Mouse (Mus musculus): ENCODE data around the gene Usp10. TPM values are rescaled to one million over a fixed set of nuclear protein-coding genes. Genes with fewer than 3 reads are reported as not detected.

The Usp10 gene
- 90.7 and 101 TPM in 2 replicates for polyA plus RNA-seq (2015; fragmentation: Nextera tagmentation; extraction: Ambion mirVana)

DNA sequence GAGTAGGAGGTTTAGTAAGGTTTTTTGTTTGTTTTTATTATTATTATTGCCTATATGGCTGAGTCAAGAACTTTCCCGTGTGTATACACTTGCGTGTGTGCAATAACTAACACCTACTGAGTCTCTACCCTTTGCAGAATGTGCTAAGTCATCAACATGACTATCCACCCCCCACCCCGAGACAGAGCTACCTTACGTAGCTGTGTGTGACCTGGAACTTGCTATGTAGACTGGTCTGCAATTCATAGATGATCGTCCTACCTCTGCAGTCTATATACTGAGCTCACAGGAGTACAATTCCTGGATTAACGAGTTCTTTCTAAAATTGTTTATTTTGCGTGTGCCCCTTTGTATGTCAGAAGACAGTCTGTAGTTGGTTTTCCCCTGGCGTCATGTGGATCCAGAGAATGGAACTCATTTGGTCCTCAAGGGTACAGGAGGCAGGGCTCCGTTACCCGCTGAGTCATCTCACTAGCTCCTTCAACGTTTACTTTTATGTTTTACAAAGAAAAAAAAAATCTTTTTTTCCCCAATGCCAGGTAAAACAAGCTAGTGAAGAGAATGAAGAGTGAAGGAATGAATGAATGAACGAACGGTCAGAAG, at the start of gene Usp10:
Usp10 (plus strand) TSS at position 417 of the 603 bp plus-strand sequence.
- H3K4me1 ChIP-seq (ENCODE audit: control insufficient read depth, insufficient read depth, low read length): peaks cover 36% of the 10 kb centered on the region
- WGBS: 32% methylated on average over 13 of the region's 13 CpGs
- no peak for ATAC-seq (replicated peaks; ENCODE audit: extremely low read depth, insufficient read depth, low FRiP score)

DNA sequence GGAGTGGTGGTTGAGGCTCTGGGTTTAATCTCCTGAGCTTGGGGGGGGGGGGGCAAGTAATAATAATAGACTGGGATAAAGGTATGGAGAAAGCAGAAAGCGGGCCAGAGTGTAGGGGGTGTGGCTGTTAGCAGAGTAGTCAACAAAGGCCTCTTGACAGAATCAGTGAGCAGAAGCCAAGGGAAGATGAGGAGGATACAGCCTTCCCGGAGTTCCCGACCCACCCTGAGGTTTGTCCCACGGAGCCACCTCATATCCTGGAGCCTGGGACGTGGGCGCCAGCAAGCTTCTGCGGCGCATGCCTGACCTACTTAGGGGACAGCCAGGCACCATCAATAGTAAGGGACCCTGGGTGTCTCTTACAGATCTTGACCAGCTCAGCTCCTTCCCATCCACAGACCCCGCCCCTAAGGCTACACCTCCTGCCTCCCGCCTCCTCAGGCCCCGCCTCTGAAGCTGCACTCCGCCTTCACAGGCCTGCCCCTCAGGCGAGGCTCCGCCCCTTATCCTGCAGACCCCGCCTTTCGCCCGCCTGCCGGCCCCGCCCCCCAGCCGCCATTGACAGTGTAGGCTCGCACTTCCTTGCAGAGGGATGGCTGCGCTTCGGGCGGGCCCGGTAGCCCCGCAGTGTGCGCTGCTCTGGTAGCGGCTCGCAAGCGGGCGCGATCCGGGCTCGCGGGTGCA, 48.3 kb upstream of the Usp10 start, which contains the start of gene Klhl36:
Klhl36 (plus strand) TSS at position 561 of the 684 bp plus-strand sequence.
- H3K9me3 ChIP-seq (replicated peaks; ENCODE audit: control insufficient read depth, low read length): no peaks in the 10 kb centered on the region
- peak within 1 kb of the TSS; percentile 93 for H3K9ac ChIP-seq (ENCODE audit: low read length)
- peak within 1 kb of the TSS; percentile 75 for H3K4me3 ChIP-seq (ENCODE audit: low read length)
- H3K36me3 ChIP-seq (ENCODE audit: control insufficient read depth, insufficient read depth): no peaks in the 10 kb centered on the region
- H3K27me3 ChIP-seq (ENCODE audit: control insufficient read depth, insufficient read depth, low read length): peaks cover 2% of the 10 kb centered on the region; the same call in 1 of the 2 replicates
- peak within 1 kb of the TSS; percentile 94 for H3K4me2 ChIP-seq (ENCODE audit: low read depth, low read length)
- peaks cover 7% of the 10 kb centered on the region; the same call in 1 of the 2 replicates for H3K4me1 ChIP-seq (ENCODE audit: control insufficient read depth, insufficient read depth, low read length)
- WGBS: 1% methylated on average over 35 of the region's 35 CpGs
- peak within 1 kb of the TSS; percentile 66 for H3K27ac ChIP-seq (ENCODE audit: low read length)
- ATAC-seq (replicated peaks; ENCODE audit: extremely low read depth, insufficient read depth, low FRiP score): peak; percentile 98

More for the DNA sequence above, at the start of gene Usp10:
- Histone ChIP-seq H3K4me3 (ENCODE audit: low read length) (peak within 1 kb of the TSS; percentile 80), H3K27me3 (ENCODE audit: control insufficient read depth, insufficient read depth, low read length) (no peaks in the 10 kb centered on the region), H3K9ac (ENCODE audit: low read length) (peak within 1 kb of the TSS; percentile 88), H3K4me2 (ENCODE audit: low read depth, low read length) (peak within 1 kb of the TSS; percentile 82), H3K36me3 (ENCODE audit: control insufficient read depth, insufficient read depth) (no peaks in the 10 kb centered on the region), H3K27ac (ENCODE audit: low read length) (peak within 1 kb of the TSS; percentile 87), H3K9me3 (replicated peaks; ENCODE audit: control insufficient read depth, low read length) (no peaks in the 10 kb centered on the region)

GRCm38 (mm10) chr8:119862390-119862734, 47.8 kb upstream of the Usp10 start:
- under 1% methylated on average over 19 of the region's 19 CpGs for WGBS
- no peaks in the 10 kb centered on the region for H3K36me3 ChIP-seq (ENCODE audit: control insufficient read depth, insufficient read depth)
- peaks cover 2% of the 10 kb centered on the region; the same call in 1 of the 2 replicates for H3K27me3 ChIP-seq (ENCODE audit: control insufficient read depth, insufficient read depth, low read length)
- H3K27ac ChIP-seq (ENCODE audit: low read length): peak overlapping the region; percentile 66
- H3K4me2 ChIP-seq (ENCODE audit: low read depth, low read length): peak overlapping the region; percentile 94
- no peaks in the 10 kb centered on the region for H3K9me3 ChIP-seq (replicated peaks; ENCODE audit: control insufficient read depth, low read length)
- peak overlapping the region; percentile 75 for H3K4me3 ChIP-seq (ENCODE audit: low read length)
- peaks cover 7% of the 10 kb centered on the region; the same call in 1 of the 2 replicates for H3K4me1 ChIP-seq (ENCODE audit: control insufficient read depth, insufficient read depth, low read length)
- H3K9ac ChIP-seq (ENCODE audit: low read length): peak overlapping the region; percentile 93
- ATAC-seq (replicated peaks; ENCODE audit: extremely low read depth, insufficient read depth, low FRiP score): peak; percentile 38; the same call in 1 of the 2 replicates

- Histone ChIP-seq H3K27me3 (ENCODE audit: control insufficient read depth, insufficient read depth, low read length) (peaks cover 2% of the 10 kb centered on the region; the same call in 1 of the 2 replicates), H3K4me3 (ENCODE audit: low read length) (peak overlapping the region; percentile 75), H3K4me1 (ENCODE audit: control insufficient read depth, insufficient read depth, low read length) (peaks cover 7% of the 10 kb centered on the region; the same call in 1 of the 2 replicates), H3K4me2 (ENCODE audit: low read depth, low read length) (peak overlapping the region; percentile 94), H3K36me3 (ENCODE audit: control insufficient read depth, insufficient read depth) (no peaks in the 10 kb centered on the region), H3K9ac (ENCODE audit: low read length) (peak overlapping the region; percentile 93), H3K9me3 (replicated peaks; ENCODE audit: control insufficient read depth, low read length) (no peaks in the 10 kb centered on the region), H3K27ac (ENCODE audit: low read length) (peak overlapping the region; percentile 66; the same call in 1 of the 2 replicates)
- 10% methylated on average over 6 of the region's 6 CpGs for WGBS
- ATAC-seq (replicated peaks; ENCODE audit: extremely low read depth, insufficient read depth, low FRiP score): no peak
These were observed 47.4 kb upstream of the Usp10 start for GRCm38 (mm10) chr8:119862749-119863148.

DNA sequence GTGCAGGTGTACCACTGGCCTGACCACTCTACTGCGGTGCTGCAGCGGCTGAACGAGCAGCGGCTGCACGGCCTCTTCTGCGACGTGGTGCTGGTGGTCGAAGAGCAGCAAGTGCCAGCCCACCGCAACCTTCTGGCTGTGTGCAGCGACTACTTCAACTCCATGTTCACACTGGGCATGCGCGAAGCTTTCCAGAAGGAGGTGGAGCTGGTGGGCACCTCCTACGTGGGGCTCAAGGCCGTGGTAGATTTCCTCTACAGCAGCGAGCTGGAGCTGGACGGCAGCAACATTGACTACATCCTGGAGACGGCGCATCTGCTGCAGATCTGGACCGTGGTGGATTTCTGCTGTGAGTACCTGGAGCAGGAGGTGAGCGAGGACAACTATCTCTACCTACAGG, 40.5 kb upstream of the Usp10 start:
- no peak overlapping the region for H3K4me3 ChIP-seq (ENCODE audit: low read length)
- peaks cover 34% of the 10 kb centered on the region for H3K36me3 ChIP-seq (ENCODE audit: control insufficient read depth, insufficient read depth)
- no peak overlapping the region for H3K4me2 ChIP-seq (ENCODE audit: low read depth, low read length)
- H3K27ac ChIP-seq (ENCODE audit: low read length): no peak overlapping the region
- no peak for ATAC-seq (replicated peaks; ENCODE audit: extremely low read depth, insufficient read depth, low FRiP score)
- 72% methylated on average over 20 of the region's 20 CpGs for WGBS
- no peaks in the 10 kb centered on the region for H3K27me3 ChIP-seq (ENCODE audit: control insufficient read depth, insufficient read depth, low read length)
- H3K9ac ChIP-seq (ENCODE audit: low read length): no peak overlapping the region
- no peaks in the 10 kb centered on the region for H3K4me1 ChIP-seq (ENCODE audit: control insufficient read depth, insufficient read depth, low read length)
- H3K9me3 ChIP-seq (replicated peaks; ENCODE audit: control insufficient read depth, low read length): peaks cover 11% of the 10 kb centered on the region

DNA sequence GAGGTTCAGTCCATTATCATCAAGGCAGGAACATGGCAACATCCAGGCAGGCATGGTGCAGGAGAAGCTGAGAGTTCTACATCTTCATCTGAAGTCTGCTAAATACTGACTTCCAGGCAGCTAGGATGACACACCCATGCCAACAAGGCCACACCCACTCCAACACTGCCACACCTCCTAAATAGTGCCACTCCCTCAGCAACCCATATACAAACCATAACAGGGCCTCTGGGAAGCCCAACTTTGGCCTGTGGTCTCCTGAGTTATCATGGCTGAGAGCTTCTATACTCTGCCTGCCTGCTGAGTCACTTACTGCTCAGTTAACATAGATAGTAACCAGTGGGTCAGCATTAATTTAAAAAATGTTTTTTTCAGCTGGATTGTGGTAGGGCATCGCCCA, 37.0 kb upstream of the Usp10 start:
- Histone ChIP-seq H3K4me3 (ENCODE audit: low read length) (no peak overlapping the region), H3K27me3 (ENCODE audit: control insufficient read depth, insufficient read depth, low read length) (no peaks in the 10 kb centered on the region)

DNA sequence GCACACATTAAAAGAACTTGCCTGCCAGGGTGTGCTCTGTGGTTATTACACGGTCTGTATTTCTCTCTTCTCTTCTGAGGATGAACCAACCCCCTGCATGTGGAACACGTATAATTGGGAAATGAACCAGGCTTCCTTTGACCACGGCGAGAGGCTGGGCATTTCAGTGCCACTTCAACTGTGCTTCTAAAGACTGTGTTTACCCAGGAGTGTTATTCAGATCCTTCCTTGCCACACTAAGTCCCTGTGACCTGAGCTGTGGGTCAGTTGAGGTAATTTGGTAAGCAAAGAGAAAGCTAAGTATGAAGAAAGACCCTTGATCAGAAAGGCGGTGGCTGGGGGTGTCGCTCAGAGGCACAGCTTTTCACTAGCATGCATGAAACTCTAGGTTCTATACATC, 28.9 kb upstream of the Usp10 start:
- 82% methylated on average over 6 of the region's 6 CpGs for WGBS
- ATAC-seq (replicated peaks; ENCODE audit: extremely low read depth, insufficient read depth, low FRiP score): no peak
- Histone ChIP-seq H3K4me1 (ENCODE audit: control insufficient read depth, insufficient read depth, low read length) (peaks cover 12% of the 10 kb centered on the region), H3K4me2 (ENCODE audit: low read depth, low read length) (no peak overlapping the region), H3K36me3 (ENCODE audit: control insufficient read depth, insufficient read depth) (0 out of 2 replicates have a peak, but pooled peaks cover 5% of the 10 kb centered on the region), H3K9ac (ENCODE audit: low read length) (no peak overlapping the region), H3K27me3 (ENCODE audit: control insufficient read depth, insufficient read depth, low read length) (no peaks in the 10 kb centered on the region), H3K27ac (ENCODE audit: low read length) (no peak overlapping the region), H3K4me3 (ENCODE audit: low read length) (no peak overlapping the region), H3K9me3 (replicated peaks; ENCODE audit: control insufficient read depth, low read length) (no peaks in the 10 kb centered on the region)

More for the DNA sequence above, 37.0 kb upstream of the Usp10 start:
- Histone ChIP-seq H3K27ac (ENCODE audit: low read length) (no peak overlapping the region), H3K4me2 (ENCODE audit: low read depth, low read length) (no peak overlapping the region), H3K36me3 (ENCODE audit: control insufficient read depth, insufficient read depth) (peaks cover 42% of the 10 kb centered on the region), H3K9me3 (replicated peaks; ENCODE audit: control insufficient read depth, low read length) (peaks cover 11% of the 10 kb centered on the region), H3K4me1 (ENCODE audit: control insufficient read depth, insufficient read depth, low read length) (no peaks in the 10 kb centered on the region), H3K9ac (ENCODE audit: low read length) (no peak overlapping the region)
- no peak for ATAC-seq (replicated peaks; ENCODE audit: extremely low read depth, insufficient read depth, low FRiP score)
- 94% methylated on average over 1 of the region's 1 CpGs for WGBS

GRCm38 (mm10) chr8:119881917-119882316, 28.2 kb upstream of the Usp10 start:
- H3K4me2 ChIP-seq (ENCODE audit: low read depth, low read length): no peak overlapping the region
- peaks cover 13% of the 10 kb centered on the region for H3K4me1 ChIP-seq (ENCODE audit: control insufficient read depth, insufficient read depth, low read length)
- H3K9ac ChIP-seq (ENCODE audit: low read length): no peak overlapping the region
- H3K4me3 ChIP-seq (ENCODE audit: low read length): no peak overlapping the region
- 0 out of 2 replicates have a peak, but pooled peaks cover 2% of the 10 kb centered on the region for H3K36me3 ChIP-seq (ENCODE audit: control insufficient read depth, insufficient read depth)
- H3K9me3 ChIP-seq (replicated peaks; ENCODE audit: control insufficient read depth, low read length): no peaks in the 10 kb centered on the region
- 85% methylated on average over 8 of the region's 8 CpGs for WGBS
- ATAC-seq (replicated peaks; ENCODE audit: extremely low read depth, insufficient read depth, low FRiP score): no peak
- no peak overlapping the region for H3K27ac ChIP-seq (ENCODE audit: low read length)
- H3K27me3 ChIP-seq (ENCODE audit: control insufficient read depth, insufficient read depth, low read length): no peaks in the 10 kb centered on the region

GRCm38 (mm10) chr8:119883281-119883680, 26.9 kb upstream of the Usp10 start:
- 91% methylated on average over 7 of the region's 7 CpGs for WGBS
- H3K4me1 ChIP-seq (ENCODE audit: control insufficient read depth, insufficient read depth, low read length): peaks cover 13% of the 10 kb centered on the region
- no peak for ATAC-seq (replicated peaks; ENCODE audit: extremely low read depth, insufficient read depth, low FRiP score)

More at GRCm38 (mm10) chr8:119883281-119883680, 26.9 kb upstream of the Usp10 start:
- Histone ChIP-seq H3K36me3 (ENCODE audit: control insufficient read depth, insufficient read depth) (no peaks in the 10 kb centered on the region), H3K9me3 (replicated peaks; ENCODE audit: control insufficient read depth, low read length) (no peaks in the 10 kb centered on the region), H3K4me2 (ENCODE audit: low read depth, low read length) (no peak overlapping the region), H3K27me3 (ENCODE audit: control insufficient read depth, insufficient read depth, low read length) (no peaks in the 10 kb centered on the region), H3K27ac (ENCODE audit: low read length) (no peak overlapping the region), H3K4me3 (ENCODE audit: low read length) (no peak overlapping the region), H3K9ac (ENCODE audit: low read length) (no peak overlapping the region)

Measured in heart, embryonic 16.5 days (tissue).